Comparison of ENCODE assay signal across 26 mouse cellular contexts in the genomic region with DNA sequence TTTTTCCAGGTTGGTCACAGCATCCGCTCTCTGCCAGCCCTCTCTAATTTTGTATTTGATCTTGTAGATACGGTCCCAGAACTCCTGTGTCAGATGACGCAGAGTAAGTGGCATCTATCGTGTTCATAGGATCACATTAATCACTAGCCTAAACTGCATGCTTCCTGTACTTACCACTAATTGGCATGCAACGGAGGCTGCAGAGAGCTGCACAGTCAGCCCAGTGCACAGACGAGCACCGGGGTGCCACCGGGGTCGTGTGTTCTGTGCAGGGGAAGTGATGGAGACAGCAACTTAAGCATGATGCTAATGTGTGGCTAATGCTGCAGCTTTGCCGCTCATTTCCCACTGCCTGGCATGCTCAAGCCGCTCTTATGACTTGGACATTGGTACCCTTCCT.
DNase-seq lines count a peak whose midpoint lies in the region; ATAC-seq lines count a peak whose summit lies in the region.
"Had no signal": no experiment of that assay in that cellular context is flagged by ENCODE, and none has a peak within 500 bp of the region (broad histone marks: within the 10 kb centered on the region; RNA-seq: fewer than 3 reads in every experiment).

No protein-coding gene starts in this region.

- H3K9me3 ChIP-seq in hindbrain, embryonic 10.5 days: no peaks in the 10 kb centered on the region
- H3K9me3 ChIP-seq in hindbrain, embryonic 16.5 days (ENCODE audit: control insufficient read depth, low read length): no peaks in the 10 kb centered on the region
- H3K9me3 ChIP-seq in embryonic facial prominence, embryonic 15.5 days (replicated peaks): no peaks in the 10 kb centered on the region
- H3K9me3 ChIP-seq: forebrain, embryonic 13.5 days; heart, embryonic 13.5 days; hindbrain, embryonic 15.5 days; limb, embryonic 12.5 days; liver, embryonic 13.5 days; midbrain, embryonic 12.5 days; neural tube, embryonic 13.5 days had no signal

- no peak overlapping the region for H3K4me3 ChIP-seq in hindbrain, embryonic 10.5 days
- no peak overlapping the region for H3K4me3 ChIP-seq in hindbrain, embryonic 16.5 days (ENCODE audit: low read length)
- H3K4me3 ChIP-seq in embryonic facial prominence, embryonic 15.5 days (replicated peaks): no peak overlapping the region
- H3K4me3 ChIP-seq: forebrain, embryonic 13.5 days; gastrocnemius, adult 2 months; heart, embryonic 13.5 days; hindbrain, embryonic 15.5 days; limb, embryonic 12.5 days; liver, embryonic 13.5 days; midbrain, embryonic 12.5 days; myocyte; neural tube, embryonic 13.5 days had no signal

- no peak for ATAC-seq in hindbrain, embryonic 16.5 days
- ATAC-seq in embryonic facial prominence, embryonic 15.5 days (ENCODE audit: insufficient number of reproducible peaks, low FRiP score, low TSS enrichment, low read depth): no peak; the same call in 1 of the 2 replicates
- ATAC-seq: forebrain, embryonic 13.5 days; intestine, embryonic 16.5 days; Patski had no signal

- no peak overlapping the region for H3K9ac ChIP-seq in hindbrain, embryonic 16.5 days (ENCODE audit: low read depth, low read length)
- no peak overlapping the region for H3K9ac ChIP-seq in embryonic facial prominence, embryonic 15.5 days
- H3K9ac ChIP-seq: forebrain, embryonic 13.5 days; heart, embryonic 13.5 days; hindbrain, embryonic 15.5 days; limb, embryonic 12.5 days; liver, embryonic 13.5 days; lung, embryonic 14.5 days; midbrain, embryonic 12.5 days; neural tube, embryonic 13.5 days had no signal

- intact Hi-C loops in gastrocnemius, postnatal 14 days (cut with DNase I; ENCODE audit: low total_unique reads): no loop called here

- H3K4me1 ChIP-seq in hindbrain, embryonic 10.5 days (replicated peaks): peaks cover 29% of the 10 kb centered on the region
- peaks cover 9% of the 10 kb centered on the region for H3K4me1 ChIP-seq in hindbrain, embryonic 16.5 days (ENCODE audit: control insufficient read depth, insufficient read depth, low read depth, low read length)
- H3K4me1 ChIP-seq in embryonic facial prominence, embryonic 15.5 days: peaks cover 37% of the 10 kb centered on the region
- H3K4me1 ChIP-seq: liver, embryonic 13.5 days had no signal

- peak overlapping the region; percentile 50; the same call in 1 of the 2 replicates for H3K27ac ChIP-seq in hindbrain, embryonic 10.5 days
- H3K27ac ChIP-seq in hindbrain, embryonic 16.5 days (ENCODE audit: low read depth, low read length): no peak overlapping the region
- H3K27ac ChIP-seq in embryonic facial prominence, embryonic 15.5 days (replicated peaks): 0 out of 2 replicates have a peak overlapping the region, but pooled peaks have one; percentile 7
- H3K27ac ChIP-seq: forebrain, embryonic 13.5 days; gastrocnemius, adult 2 months; heart, embryonic 13.5 days; hindbrain, embryonic 15.5 days; limb, embryonic 12.5 days; liver, embryonic 13.5 days; midbrain, embryonic 12.5 days; neural tube, embryonic 13.5 days had no signal

- no peak for DNase-seq in hindbrain, embryonic 10.5 days (ENCODE audit: low spot score)
- peak; percentile 17 for DNase-seq in retina, postnatal 1 day
- no peak for DNase-seq in retina, embryonic 14.5 days (ENCODE audit: low spot score)
- DNase-seq in thymus, postnatal 0 days (ENCODE audit: low spot score): no peak
- DNase-seq in gastrocnemius, postnatal 14 days: no peak
- DNase-seq: cerebellum, adult 11-12 months; cerebellum, postnatal 10 days; gastrocnemius, adult 2 months; heart, adult 18-20 months; heart, postnatal 14 days; kidney, adult 9 months; kidney, postnatal 14 days; liver, embryonic 13.5 days; lung, embryonic 14.5 days; right cerebral cortex, postnatal 14 days had no signal

- H3K36me3 ChIP-seq in hindbrain, embryonic 10.5 days: 0 out of 2 replicates have a peak, but pooled peaks cover 7% of the 10 kb centered on the region
- no peaks in the 10 kb centered on the region for H3K36me3 ChIP-seq in hindbrain, embryonic 16.5 days (ENCODE audit: control insufficient read depth, insufficient read depth, low read length)
- no peaks in the 10 kb centered on the region for H3K36me3 ChIP-seq in embryonic facial prominence, embryonic 15.5 days
- H3K36me3 ChIP-seq: heart, embryonic 13.5 days; hindbrain, embryonic 15.5 days; liver, embryonic 13.5 days; midbrain, embryonic 12.5 days; neural tube, embryonic 13.5 days had no signal

- H3K27me3 ChIP-seq in hindbrain, embryonic 10.5 days (ENCODE audit: insufficient read depth, poor library complexity, severe bottlenecking): peaks cover 7% of the 10 kb centered on the region
- H3K27me3 ChIP-seq in hindbrain, embryonic 16.5 days (replicated peaks; ENCODE audit: control insufficient read depth, insufficient read depth, low read length): no peaks in the 10 kb centered on the region
- H3K27me3 ChIP-seq in embryonic facial prominence, embryonic 15.5 days: no peaks in the 10 kb centered on the region
- H3K27me3 ChIP-seq: forebrain, embryonic 13.5 days; hindbrain, embryonic 15.5 days; limb, embryonic 12.5 days; neural tube, embryonic 13.5 days; Patski had no signal

- no peak overlapping the region for H3K4me2 ChIP-seq in hindbrain, embryonic 16.5 days (ENCODE audit: low read length)
- no peak overlapping the region for H3K4me2 ChIP-seq in embryonic facial prominence, embryonic 15.5 days (replicated peaks)
- H3K4me2 ChIP-seq: forebrain, embryonic 13.5 days; heart, embryonic 13.5 days; hindbrain, embryonic 15.5 days; limb, embryonic 12.5 days; liver, embryonic 13.5 days; lung, embryonic 14.5 days; midbrain, embryonic 12.5 days; neural tube, embryonic 13.5 days had no signal

- 73% methylated on average over 11 of the region's 11 CpGs for WGBS in hindbrain, embryonic 10.5 days
- WGBS in hindbrain, embryonic 16.5 days: 43% methylated on average over 11 of the region's 11 CpGs
- 36% methylated on average over 11 of the region's 11 CpGs for WGBS in embryonic facial prominence, embryonic 15.5 days
